Mouse (Mus musculus) frontal cortex, adult (tissue): Measurements from ENCODE around the gene Git1.

Experiments used
- ATAC-seq: cut with Nextera tagmentation; 2 replicates; pipeline ENCODE4 v1.9.2; 2017; ENCODE audit warnings: mild to moderate bottlenecking, moderate library complexity, mixed read lengths; ENCODE audit not compliant: low TSS enrichment

The Git1 gene

DNA sequence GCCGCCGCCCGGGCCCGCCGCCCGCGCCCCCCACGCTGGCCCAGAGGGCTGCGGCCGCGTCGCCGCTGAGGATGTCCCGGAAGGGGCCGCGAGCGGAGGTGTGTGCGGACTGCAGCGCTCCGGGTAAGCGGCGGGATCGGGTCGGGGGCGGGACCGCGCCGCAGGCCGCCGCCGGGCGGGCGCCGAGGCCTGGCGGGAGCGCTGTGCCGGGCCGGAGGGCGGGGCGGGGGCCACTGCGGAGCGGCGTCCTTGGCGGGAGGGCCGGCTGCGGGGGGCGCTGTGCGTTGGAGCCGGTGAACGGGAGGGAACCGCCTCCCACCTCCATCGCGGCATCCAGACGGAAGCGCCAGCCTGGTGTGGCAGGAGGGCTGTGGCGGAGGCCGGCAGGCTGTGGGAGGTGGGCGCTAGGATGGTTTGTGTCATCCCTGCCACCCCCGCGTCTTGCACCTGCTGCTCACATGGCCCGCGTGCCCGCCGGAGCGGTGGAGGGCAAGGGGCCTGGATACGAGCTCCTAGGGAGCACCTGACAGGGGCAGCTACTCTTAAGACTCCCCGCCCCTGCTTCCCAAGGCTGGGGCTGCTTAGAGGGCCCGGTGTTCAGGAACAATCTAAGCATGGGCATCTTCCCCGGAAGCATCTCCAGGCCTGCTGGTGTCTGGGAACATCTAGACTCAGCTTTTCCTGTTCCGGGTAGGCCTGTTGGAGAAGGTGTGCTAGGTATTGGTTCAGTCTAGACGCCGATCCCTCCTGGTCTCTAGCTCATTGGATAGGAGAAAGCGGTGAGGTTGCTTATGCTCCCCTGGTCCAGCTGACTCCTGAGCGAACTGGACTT is at the start of gene Git1:
Git1 (plus strand) TSS at position 51 of the 832 bp plus-strand sequence.
- peak; percentile 21 for ATAC-seq

DNA sequence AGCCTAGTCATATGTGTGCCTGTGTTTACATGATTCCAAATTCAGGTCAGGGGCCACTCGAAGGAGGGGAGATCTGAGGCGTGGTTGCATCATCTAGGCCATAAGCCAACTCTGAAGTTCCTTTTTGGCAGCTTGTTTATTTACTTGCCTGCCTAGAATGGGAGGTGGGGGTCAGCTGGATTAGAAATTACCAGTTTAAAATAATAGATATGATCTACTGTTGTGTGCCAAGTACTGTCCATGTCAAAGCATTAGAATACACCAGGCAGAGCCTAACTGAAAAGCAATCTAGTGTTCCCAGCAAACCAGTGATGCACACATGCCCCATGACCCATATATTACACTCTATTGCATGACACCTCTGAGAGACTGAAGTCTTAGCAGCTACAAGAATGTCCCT is 48.4 kb upstream of the Git1 start:
- no peak for ATAC-seq

DNA sequence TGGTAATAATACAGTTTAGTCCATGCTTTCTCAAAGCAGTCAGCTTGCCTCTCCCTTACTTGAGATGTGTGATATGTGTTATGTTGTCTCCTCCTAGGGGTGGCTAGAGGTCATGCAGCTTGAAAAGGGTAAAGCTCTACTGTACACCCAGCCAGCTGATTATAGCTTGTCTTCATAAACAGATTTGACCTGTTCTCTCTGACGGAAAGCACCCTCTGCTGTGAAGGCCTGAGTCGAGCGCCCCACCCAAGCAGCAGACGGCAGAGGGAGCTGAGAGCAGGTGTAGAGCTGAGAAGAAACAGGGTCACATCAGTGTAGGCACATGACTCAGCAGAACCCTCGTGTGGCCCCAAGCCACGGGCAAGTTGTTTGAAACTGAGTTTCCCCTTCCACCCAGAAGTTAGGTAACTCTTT is 46.7 kb upstream of the Git1 start:
- ATAC-seq = peak; percentile 79

DNA sequence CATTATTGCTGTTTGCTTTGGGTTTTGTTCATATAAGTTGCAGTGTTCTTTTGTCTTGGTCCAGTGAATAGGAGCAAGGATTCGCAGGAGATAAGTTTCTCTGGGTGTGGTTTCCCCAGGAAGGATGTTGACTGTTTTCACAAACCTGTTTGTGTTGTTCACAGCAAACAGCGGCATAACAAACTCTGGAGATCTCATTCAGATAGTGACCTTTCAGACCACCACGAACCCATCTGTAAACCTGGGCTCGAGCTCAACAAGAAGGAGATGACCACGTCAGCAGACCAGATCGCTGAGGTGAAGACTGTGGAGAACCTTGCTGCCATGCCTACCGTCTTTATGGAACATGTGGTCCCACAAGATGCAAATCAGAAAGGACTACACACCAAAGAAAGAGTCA is 44.1 kb upstream of the Git1 start:
- ATAC-seq = no peak

DNA sequence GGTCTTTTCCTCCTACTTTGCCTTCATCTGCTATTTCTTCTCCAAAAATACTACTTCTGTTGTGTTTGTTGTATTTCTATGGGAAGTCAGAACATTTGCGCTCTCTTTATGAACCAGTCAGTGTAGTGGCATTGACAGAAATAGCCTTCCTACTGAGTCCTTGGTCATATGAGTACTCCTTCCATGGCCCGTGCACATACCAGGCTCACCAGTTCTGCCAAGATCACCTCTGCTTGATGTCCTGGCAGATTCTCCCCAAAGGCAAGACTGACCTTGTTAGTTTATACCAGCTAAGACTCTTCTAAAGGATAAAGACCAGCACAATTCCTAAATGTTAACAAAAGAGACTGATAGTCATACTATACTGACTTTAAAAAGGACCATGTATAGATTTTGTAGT is 41.7 kb upstream of the Git1 start:
- no peak for ATAC-seq

DNA sequence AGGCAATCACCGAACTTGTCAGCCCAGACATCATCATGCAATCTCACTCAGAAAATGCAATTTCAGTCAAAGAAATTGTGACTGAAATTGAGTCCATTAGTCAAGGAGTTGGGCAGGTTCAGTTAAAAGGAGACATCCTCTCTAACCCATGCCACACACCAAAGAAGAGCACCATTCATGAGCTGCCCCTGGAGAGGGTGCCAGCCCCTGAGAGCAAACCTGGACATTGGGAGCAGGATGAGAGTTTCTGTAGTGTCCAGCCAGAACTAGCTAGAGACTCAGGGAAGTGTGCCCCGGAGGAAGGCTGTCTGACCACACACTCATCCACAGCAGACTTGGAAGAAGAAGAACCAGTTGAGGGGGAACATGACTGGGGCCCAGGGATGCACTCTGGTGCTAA is 40.0 kb upstream of the Git1 start:
- no peak for ATAC-seq

DNA sequence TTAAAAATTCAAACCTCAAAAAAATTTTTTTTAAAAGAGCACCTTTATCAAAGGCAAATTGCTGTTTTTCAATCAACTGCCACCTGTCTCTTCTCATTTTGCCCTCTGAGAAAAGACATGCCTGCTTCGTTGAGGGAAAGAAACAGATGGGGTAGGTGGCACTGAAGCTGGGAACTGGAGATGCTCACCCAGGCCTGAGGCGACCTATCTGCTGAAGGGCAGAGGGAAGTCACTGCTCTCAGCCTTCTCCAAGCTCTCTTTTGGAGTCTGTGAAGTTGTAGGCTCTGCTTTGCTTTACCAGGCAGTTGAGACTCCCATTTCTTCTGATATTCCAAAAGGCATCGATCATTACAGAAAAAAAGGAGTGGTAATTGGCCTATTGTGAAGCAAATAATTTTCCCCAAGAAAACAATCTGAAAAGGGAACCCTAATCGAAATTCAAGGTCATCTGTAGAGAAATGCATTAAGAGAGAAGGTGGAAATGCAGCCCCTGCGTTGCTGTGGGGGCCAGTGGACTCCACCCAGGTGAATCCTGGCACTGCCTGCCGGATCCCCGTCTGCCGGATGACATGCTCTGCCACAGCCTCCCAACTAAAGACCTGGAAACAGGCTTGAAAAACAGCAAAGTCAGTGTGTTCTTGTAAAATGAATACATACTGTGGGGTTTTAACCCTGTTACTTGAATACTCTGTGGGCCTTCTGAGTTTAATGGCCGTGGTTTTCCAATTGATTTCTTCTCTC is 37.4 kb upstream of the Git1 start:
- no peak for ATAC-seq

DNA sequence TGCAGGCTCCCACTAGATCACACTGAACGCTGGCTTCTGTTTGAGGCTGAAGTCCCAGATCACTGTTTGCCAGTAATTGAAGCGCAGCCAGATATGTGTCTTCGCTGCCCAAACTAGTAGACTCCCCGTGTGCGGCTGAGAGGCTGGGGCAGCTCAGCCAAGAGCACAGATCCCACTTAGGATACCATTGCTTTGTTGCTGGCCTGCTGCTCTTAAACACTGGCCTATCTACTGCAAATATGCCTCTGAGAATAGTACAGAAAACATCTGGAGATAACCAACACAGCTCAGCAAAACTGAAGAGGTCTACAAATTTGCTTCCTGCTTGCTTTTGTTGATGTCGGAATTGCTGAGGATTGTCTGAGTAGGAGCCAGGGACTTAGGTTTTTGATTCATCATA is 36.5 kb upstream of the Git1 start:
- ATAC-seq = no peak

DNA sequence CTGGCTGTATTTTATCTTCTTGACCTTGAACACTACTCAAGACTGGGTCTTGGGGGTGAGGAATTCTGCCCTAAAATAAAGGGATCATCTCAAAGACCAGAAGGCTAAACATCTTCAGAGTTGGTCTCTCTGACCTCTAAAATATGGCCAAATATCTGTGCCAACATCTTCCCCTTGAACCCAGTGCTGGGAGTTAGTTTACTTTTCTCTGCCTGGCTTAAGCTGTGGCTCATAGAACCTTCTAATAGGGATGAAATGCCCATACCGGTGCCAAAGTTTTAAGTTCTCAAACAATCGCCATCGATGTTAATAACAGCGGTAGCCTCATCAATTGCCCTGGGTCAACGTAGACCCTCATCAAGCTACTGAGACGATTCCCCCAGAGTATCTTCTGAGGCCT is 31.5 kb upstream of the Git1 start:
- no peak for ATAC-seq

DNA sequence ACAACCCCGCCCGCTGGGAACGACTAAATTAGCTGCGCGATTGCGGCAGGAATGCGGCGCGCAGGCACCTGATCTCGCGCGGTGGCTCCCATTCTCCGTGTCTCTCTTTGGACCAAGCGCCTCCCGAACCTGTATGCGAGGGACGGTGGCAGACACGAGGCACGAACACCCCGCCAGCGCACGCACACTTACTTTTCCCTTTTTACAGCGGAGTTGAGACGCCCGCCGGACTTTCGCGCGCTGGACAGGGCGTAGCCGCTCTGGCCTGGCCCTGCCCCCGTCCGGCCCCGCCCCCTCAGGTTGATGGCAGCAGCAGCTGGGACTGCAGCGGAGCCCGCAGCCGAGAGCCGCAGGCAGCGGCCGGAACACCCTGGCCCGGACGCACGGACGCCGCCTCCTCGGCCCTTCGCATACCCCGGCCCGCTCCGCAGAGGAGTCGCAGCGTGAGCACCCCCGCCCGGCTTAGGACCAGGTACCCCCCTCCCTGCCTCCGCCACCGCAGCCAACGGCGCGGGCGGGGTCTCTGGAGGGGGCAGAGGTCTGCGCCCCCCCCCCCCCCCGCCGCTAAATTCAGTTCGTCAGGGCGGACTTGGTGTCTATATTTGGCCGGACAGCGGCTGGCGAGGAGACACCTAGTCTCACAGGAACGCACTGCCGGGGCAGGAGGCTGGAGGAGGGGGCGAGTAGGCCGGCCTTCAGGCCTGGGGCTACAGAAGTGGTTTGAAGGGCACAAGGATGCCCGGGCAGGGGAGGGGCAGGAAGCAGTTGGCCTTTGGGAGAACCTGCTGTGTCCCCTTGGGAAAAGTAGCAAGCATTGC is 30.9 kb upstream of the Git1 start, which contains the start of gene Coro6:
Coro6 (plus strand) TSS at position 129 of the 818 bp plus-strand sequence.
- ATAC-seq = no peak

DNA sequence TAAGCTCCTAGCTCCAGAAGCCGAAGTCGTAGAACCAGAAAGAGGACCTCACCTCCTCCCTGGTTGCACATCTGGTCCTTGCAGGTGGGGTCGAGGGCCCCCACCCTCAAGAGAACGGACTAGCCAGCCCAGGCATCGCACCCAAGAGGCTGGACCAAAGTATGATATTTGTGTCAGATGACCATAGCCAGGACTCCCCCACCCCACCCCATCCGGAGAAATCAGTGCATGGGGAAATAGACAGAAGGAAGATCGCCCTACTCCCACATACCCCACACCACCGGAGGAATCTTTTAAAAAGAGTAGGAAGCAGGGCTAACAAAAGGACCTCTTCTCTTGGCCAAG is 30.3 kb upstream of the Git1 start:
- no peak for ATAC-seq

DNA sequence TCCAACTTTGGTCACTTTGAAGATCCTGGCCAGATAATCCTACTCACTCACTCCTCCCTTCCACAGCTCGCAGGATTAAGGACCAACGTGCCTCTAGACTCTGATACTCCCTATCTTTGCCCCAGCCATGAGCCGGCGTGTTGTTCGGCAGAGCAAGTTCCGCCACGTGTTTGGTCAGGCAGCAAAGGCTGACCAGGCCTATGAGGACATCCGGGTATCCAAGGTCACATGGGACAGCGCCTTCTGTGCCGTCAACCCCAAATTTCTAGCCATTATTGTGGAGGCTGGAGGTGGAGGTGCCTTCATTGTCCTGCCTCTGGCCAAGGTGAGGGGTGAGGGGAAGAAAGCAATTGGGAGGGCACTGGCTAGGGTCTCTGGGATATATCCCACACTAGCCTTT is 29.6 kb upstream of the Git1 start:
- no peak for ATAC-seq

DNA sequence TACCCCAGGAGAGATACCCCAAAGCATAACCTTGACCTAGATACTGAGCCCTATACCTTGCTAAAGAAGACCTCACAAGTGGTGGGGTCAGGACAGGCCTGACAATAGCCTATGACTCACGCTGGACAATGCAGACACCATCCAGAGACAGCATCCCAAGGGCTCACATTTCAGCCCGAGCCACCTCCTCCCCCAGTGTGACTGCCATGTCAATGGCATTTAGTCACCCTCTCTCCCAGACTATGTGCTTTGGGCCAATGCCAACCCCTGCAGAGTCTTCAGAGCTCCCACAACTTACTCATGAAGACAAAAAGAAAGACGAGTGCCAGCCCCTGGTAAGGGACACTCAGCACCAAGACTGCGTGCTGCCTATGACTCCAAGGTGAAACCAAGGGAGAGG is 28.7 kb upstream of the Git1 start:
- ATAC-seq = no peak

DNA sequence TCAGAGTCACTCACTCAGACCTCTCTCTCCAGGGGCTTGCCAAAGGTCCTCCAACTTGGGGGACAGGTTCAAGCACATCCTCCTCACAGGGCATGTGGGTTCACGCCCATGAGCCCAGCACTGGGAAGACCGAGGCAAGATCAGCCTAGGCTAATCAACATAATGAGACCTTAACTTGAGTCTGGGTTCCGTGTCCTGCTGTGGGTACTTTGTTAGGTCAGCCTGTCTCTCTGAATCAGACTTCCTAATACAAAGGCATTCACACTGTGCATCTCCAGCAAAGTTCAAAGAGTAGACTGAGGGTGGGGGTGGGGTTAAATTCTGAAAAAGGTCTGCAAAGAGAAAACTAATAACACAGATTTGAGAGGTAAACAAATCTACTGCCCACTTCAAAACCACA is 28.3 kb upstream of the Git1 start:
- no peak for ATAC-seq

DNA sequence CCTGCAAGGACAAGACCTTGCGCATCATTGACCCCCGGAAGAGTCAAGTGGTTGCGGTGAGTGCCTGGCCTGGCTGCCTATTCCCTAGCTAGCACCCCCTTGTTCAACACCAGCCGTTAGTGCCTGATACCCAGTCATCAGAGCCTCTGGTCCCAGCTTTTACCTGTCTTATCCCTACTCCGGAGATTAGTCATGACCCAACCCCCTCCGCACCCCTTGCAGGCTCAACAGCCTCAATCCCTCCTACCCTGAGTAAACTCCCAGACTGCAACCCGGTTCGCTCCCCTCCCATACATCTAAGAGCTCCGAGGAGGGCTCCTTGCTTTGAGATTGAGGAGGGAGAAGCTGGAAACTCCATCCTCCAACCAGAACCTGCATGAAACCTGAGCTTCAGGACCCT is 26.8 kb upstream of the Git1 start:
- no peak for ATAC-seq

DNA sequence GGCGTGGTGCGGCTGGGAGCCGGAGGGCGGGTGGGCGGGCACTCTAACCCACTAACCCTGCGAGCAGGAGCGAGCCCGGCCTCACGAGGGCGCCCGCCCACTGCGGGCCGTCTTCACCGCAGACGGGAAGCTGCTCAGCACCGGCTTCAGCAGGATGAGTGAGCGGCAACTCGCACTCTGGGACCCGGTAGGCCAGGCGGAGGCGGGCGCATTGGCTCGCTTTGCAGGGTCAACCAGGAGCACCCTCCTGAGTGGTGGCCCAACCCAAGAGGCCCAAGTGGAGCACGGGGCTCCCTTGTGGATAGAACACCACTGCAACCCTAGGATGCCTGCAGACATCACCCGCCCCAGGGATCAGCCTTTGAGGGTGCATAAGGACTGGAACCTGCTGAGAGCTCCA is 26.2 kb upstream of the Git1 start:
- ATAC-seq = peak; percentile 21; the same call in 1 of the 2 replicates

DNA sequence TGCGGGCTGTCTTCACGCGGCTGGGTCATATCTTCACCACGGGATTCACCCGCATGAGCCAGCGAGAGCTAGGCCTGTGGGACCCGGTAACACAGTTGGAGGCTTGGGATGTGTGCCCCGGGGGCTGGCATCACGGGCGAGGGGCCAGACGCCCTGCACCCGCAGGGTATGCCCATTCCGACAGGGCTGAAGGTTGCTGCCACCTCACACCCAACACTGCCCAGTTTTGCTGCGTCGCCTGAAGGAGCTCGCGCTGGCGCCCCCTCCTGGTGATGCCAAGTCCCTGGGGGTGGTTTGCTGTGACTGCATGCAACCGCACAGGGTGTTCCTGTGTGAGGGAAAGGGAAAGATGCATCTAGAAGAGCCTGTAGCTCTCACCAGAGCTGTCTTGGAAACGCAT is 25.6 kb upstream of the Git1 start:
- ATAC-seq = peak; percentile 66

DNA sequence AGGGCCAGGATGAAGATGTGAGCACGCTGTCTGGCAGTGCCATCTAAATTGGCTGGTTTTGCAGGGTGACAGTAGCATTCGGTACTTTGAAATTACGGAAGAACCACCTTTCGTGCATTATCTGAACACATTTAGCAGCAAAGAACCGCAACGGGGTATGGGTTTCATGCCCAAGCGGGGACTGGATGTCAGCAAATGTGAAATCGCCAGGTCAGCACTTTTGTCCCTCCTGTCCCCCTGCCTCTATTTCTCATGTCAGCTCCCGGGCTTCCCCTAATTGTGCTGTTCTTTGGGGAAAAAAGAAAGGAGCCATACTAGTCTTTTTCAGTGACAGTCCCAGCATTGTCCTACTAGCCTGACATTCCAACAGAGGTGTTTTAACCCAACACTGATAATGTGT is 25.0 kb upstream of the Git1 start:
- no peak for ATAC-seq

DNA sequence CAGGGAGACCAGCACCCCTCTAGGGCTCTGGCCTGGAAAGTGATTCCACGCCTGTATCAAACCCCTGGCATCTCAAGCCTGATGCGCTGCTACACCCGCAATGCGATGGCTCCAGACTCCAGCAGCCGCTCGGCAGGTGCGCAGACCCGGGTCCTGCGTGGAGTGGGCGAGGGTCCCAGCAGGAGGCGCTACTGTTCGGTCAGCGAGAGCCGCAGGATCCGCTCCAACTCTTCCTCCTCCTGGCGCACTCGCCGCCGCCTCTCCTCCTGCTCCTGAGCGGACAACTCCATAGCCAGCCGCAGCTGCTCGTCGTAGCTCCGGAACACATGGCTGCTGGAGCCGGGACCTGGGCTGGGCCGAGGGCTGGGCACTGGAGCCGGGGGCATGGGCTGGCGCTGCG is 22.0 kb upstream of the Git1 start:
- ATAC-seq = no peak

DNA sequence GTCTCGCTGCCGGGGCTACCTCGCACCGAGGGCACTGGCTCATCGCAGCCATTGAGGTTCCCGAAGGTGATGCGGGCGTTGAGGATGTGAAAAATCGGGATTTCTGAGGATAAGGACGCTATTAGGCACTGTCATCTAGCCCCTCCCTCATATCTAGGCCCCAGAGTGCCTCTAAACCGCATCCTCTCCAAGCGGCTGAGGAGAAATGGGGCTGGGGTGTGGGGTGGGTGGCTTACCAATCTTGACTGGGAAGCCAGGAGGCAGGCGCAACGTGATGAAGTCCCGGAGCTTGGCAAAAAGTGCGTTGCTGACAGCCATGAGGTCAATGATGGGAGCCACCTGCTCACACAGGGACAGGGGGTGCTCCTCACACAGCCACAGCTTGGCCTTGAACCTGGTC is 20.6 kb upstream of the Git1 start:
- no peak for ATAC-seq

DNA sequence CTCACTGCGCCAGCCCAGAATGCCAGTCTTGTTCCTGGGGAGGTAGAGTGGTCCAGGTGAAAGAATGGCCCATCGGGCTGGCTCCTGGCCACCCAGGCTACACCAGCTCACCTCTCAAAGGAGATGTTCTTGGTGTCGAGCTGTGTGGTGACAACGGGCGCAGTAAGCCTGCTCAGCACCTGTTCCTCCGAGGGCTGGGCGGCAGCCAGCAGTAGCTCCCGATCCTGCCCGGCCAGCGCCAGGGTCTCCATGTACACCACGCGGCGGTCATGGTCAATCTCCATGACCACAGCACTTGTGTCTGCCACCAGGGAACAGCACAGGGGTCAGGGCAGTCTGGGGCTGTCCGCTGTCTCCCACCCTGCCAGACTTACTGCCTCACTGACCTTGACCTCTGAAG is 17.1 kb upstream of the Git1 start:
- no peak for ATAC-seq

DNA sequence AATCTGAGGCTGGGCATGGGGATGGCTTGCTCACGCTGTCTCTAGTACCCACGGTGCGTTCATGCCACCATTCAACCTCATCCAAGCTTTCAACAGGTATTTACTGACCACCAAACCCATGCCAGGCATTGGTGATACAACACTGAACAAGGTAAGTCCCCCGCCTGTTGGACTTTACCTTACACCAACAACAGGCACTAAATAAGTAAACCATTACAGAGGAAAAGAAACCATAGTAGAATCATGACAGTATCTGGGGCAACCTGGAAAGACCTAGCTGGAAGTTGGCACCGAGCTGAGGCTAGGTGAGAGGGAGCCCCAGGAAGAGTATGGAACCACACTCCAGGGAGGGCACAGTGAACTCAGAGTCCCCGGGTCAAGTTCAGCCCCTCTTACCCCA is 16.5 kb upstream of the Git1 start:
- ATAC-seq = no peak

DNA sequence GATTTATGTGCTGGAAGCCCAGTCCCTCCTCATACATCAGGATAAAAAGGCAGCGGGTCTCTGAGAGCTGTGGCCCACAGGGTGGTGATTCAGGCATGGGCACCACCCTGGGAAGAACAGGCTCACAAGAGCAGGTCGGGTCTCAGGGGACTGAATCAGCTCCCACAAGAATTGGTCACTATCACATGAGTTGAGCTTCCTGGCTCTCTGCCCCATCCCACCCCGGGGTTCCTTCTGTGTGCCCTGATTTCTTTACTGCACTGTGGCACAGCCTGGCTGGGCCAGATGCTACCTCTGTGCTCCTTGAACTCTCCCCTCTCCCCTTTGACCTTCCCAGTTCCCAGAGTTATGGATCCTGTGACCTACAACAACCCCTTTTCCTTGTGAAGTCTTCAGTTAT is 10.3 kb upstream of the Git1 start:
- ATAC-seq = no peak
